Mouse (Mus musculus) CD8-positive naive resting alpha-beta T cell, adult 2 months (primary cell): ENCODE results near the gene Gins2.

ENCODE experiments used
- DNase-seq, 2 experiments: peaks; one replicate each; pipeline ENCODE4 v3.0.0; 2022; ENCODE audit warnings: low read depth in 2 of 2, low spot score in 2 of 2

The Gins2 gene

GRCm38 (mm10) chr8:120532517-120533215, 56.4 kb downstream of the Gins2 start:
- DNase-seq: peak in 1 of 2 experiments; percentile 23

GRCm38 (mm10) chr8:120531775-120532516, 57.2 kb downstream of the Gins2 start:
- no peak for DNase-seq

GRCm38 (mm10) chr8:120530954-120531656, 58.0 kb downstream of the Gins2 start:
- no peak for DNase-seq

GRCm38 (mm10) chr8:120529226-120529625, 59.9 kb downstream of the Gins2 start:
- DNase-seq: no peak
